Comparison of ENCODE assay signal across 15 mouse cellular contexts in genomic region chr12:38500931-38501330, GRCm38 (mm10).
"Had no signal": no experiment of that assay in that cellular context is flagged by ENCODE, and none has a peak within 500 bp of the region (broad histone marks: within the 10 kb centered on the region; RNA-seq: fewer than 3 reads in every experiment).

No protein-coding gene starts in this region.

- H3K9me3 ChIP-seq: kidney, embryonic 15.5 days; limb, embryonic 12.5 days; liver, embryonic 15.5 days; midbrain, embryonic 13.5 days; neural tube, embryonic 15.5 days had no signal

- H3K9ac ChIP-seq: kidney, embryonic 15.5 days; limb, embryonic 12.5 days; liver, embryonic 15.5 days; midbrain, embryonic 13.5 days; neural tube, embryonic 15.5 days had no signal

- H3K27me3 ChIP-seq: kidney, embryonic 15.5 days; limb, embryonic 12.5 days; liver, embryonic 15.5 days; midbrain, embryonic 13.5 days; neural tube, embryonic 15.5 days had no signal

- H3K36me3 ChIP-seq: kidney, embryonic 15.5 days; limb, embryonic 12.5 days; liver, embryonic 15.5 days; midbrain, embryonic 13.5 days; neural tube, embryonic 15.5 days had no signal

- H3K4me1 ChIP-seq: kidney, embryonic 15.5 days; limb, embryonic 12.5 days; liver, embryonic 15.5 days; midbrain, embryonic 13.5 days; neural tube, embryonic 15.5 days had no signal

- DNase-seq: kidney, postnatal 25 days; layer of hippocampus, adult 9-11 months; lung, adult 2 months; lung, postnatal 36 days; right cerebral cortex, postnatal 4 days; spleen, adult 18-20 months; thymus, adult 2 months; thymus, postnatal 4 days had no signal

- ATAC-seq: lung, postnatal 0 days; midbrain, embryonic 13.5 days had no signal

- H3K4me3 ChIP-seq: kidney, embryonic 15.5 days; limb, embryonic 12.5 days; liver, embryonic 15.5 days; midbrain, embryonic 13.5 days; myocyte; neural tube, embryonic 15.5 days had no signal

- H3K27ac ChIP-seq: kidney, embryonic 15.5 days; limb, embryonic 12.5 days; liver, embryonic 15.5 days; midbrain, embryonic 13.5 days; neural tube, embryonic 15.5 days had no signal

- H3K4me2 ChIP-seq: kidney, embryonic 15.5 days; limb, embryonic 12.5 days; liver, embryonic 15.5 days; midbrain, embryonic 13.5 days; neural tube, embryonic 15.5 days had no signal
